Mouse (Mus musculus): ENCODE measurements at regions not wholly inside any gene's neighbourhood (a gene's known extent, or its start where the extent isn't known, plus 50 kb on each side); places are given as distances from the start of the nearest gene placed in this dataset.

GRCm38 (mm10) chr5:49665196-49665595 lies 140.5 kb upstream of the Kcnip4 start:
- no peaks in the 10 kb centered on the region for H3K9me3 ChIP-seq (ENCODE audit: control insufficient read depth, low read length)
- no peak overlapping the region for H3K27ac ChIP-seq (ENCODE audit: low read depth, low read length)
- H3K4me2 ChIP-seq (replicated peaks; ENCODE audit: low read depth, low read length), result no peak overlapping the region
- no peak overlapping the region for H3K4me3 ChIP-seq (ENCODE audit: low read length)
- H3K27me3 ChIP-seq (ENCODE audit: control insufficient read depth, insufficient read depth, low read length), result no peaks in the 10 kb centered on the region
- no peak overlapping the region for H3K9ac ChIP-seq (ENCODE audit: low read depth, low read length)
- H3K36me3 ChIP-seq (ENCODE audit: control insufficient read depth, insufficient read depth, low read length), result no peaks in the 10 kb centered on the region
- H3K4me1 ChIP-seq (ENCODE audit: control insufficient read depth, insufficient read depth, low read length), result no peaks in the 10 kb centered on the region
- ATAC-seq (ENCODE audit: low FRiP score, low TSS enrichment), result no peak

- H3K4me2 ChIP-seq (replicated peaks; ENCODE audit: low read depth, low read length), result no peak overlapping the region
- H3K36me3 ChIP-seq (ENCODE audit: control insufficient read depth, insufficient read depth, low read length), result no peaks in the 10 kb centered on the region
- no peaks in the 10 kb centered on the region for H3K4me1 ChIP-seq (ENCODE audit: control insufficient read depth, insufficient read depth, low read length)
- H3K27me3 ChIP-seq (ENCODE audit: control insufficient read depth, insufficient read depth, low read length), result no peaks in the 10 kb centered on the region
- no peak overlapping the region for H3K27ac ChIP-seq (ENCODE audit: low read depth, low read length)
- no peak for ATAC-seq (ENCODE audit: low FRiP score, low TSS enrichment)
- H3K9me3 ChIP-seq (ENCODE audit: control insufficient read depth, low read length), result no peaks in the 10 kb centered on the region
- WGBS, result 92% methylated on average over 1 of the region's 1 CpGs
- H3K4me3 ChIP-seq (ENCODE audit: low read length), result no peak overlapping the region
- H3K9ac ChIP-seq (ENCODE audit: low read depth, low read length), result no peak overlapping the region
Measured at GRCm38 (mm10) chr5:49663928-49664327, 139.2 kb upstream of the Kcnip4 start.

DNA sequence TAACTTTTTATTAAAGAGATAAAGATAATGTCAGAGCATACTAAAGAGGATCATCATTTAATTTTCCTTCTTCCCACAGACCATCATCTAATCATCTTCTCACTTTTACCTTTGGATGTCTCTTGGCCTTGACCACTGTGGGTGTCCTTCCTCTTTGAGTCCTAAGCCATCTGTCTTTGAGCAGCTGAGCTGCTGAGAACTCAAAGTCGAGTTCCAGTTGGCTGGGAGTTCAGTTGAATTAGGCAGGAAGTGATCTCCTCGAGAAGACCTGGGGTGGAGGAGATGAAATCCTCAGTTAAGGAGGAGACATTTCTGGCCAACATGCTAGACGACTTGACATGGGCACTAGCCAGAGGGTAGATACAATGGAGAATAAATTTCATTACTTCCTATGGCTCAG lies 137.4 kb upstream of the Kcnip4 start:
- ATAC-seq (ENCODE audit: low FRiP score, low TSS enrichment), result no peak
- Histone ChIP-seq H3K36me3 (ENCODE audit: control insufficient read depth, insufficient read depth, low read length) (no peaks in the 10 kb centered on the region), H3K4me1 (ENCODE audit: control insufficient read depth, insufficient read depth, low read length) (no peaks in the 10 kb centered on the region), H3K9ac (ENCODE audit: low read depth, low read length) (no peak overlapping the region), H3K4me3 (ENCODE audit: low read length) (no peak overlapping the region), H3K9me3 (ENCODE audit: control insufficient read depth, low read length) (no peaks in the 10 kb centered on the region), H3K4me2 (replicated peaks; ENCODE audit: low read depth, low read length) (no peak overlapping the region), H3K27me3 (ENCODE audit: control insufficient read depth, insufficient read depth, low read length) (no peaks in the 10 kb centered on the region), H3K27ac (ENCODE audit: low read depth, low read length) (no peak overlapping the region)
- WGBS, result 68% methylated on average over 3 of the region's 3 CpGs

DNA sequence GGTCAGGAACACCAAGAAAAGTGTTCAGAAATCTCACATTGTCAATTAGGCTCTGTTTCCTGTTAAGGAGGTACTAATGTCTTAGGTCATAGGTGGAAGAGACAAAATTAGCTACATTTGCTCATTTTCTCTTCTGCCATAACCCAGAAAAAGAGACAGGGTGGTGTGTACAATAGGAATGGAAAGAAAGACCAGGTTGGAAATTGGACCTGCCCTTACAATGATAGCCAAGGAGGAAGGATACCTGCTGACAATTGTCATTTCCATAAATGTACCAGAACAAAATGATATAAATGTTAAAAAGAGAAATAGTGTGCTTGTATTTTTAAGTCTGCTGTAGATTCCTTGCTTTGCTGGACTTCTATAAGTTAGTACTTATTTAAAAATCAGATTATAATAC lies 135.9 kb upstream of the Kcnip4 start:
- Histone ChIP-seq H3K27ac (ENCODE audit: low read depth, low read length) (no peak overlapping the region), H3K9me3 (ENCODE audit: control insufficient read depth, low read length) (no peaks in the 10 kb centered on the region), H3K27me3 (ENCODE audit: control insufficient read depth, insufficient read depth, low read length) (no peaks in the 10 kb centered on the region), H3K36me3 (ENCODE audit: control insufficient read depth, insufficient read depth, low read length) (no peaks in the 10 kb centered on the region), H3K9ac (ENCODE audit: low read depth, low read length) (no peak overlapping the region), H3K4me2 (replicated peaks; ENCODE audit: low read depth, low read length) (no peak overlapping the region), H3K4me1 (ENCODE audit: control insufficient read depth, insufficient read depth, low read length) (no peaks in the 10 kb centered on the region), H3K4me3 (ENCODE audit: low read length) (no peak overlapping the region)
- ATAC-seq (ENCODE audit: low FRiP score, low TSS enrichment), result no peak

- Histone ChIP-seq H3K9me3 (ENCODE audit: control insufficient read depth, low read length) (no peaks in the 10 kb centered on the region), H3K27me3 (ENCODE audit: control insufficient read depth, insufficient read depth, low read length) (no peaks in the 10 kb centered on the region), H3K36me3 (ENCODE audit: control insufficient read depth, insufficient read depth, low read length) (no peaks in the 10 kb centered on the region), H3K27ac (ENCODE audit: low read depth, low read length) (no peak overlapping the region), H3K4me1 (ENCODE audit: control insufficient read depth, insufficient read depth, low read length) (no peaks in the 10 kb centered on the region), H3K9ac (ENCODE audit: low read depth, low read length) (no peak overlapping the region), H3K4me2 (replicated peaks; ENCODE audit: low read depth, low read length) (no peak overlapping the region), H3K4me3 (ENCODE audit: low read length) (no peak overlapping the region)
- no peak for ATAC-seq (ENCODE audit: low FRiP score, low TSS enrichment)
- WGBS, result 91% methylated on average over 5 of the region's 5 CpGs
Measured at GRCm38 (mm10) chr5:49650953-49651352, 126.2 kb upstream of the Kcnip4 start.

GRCm38 (mm10) chr5:49645781-49646180 lies 121.1 kb upstream of the Kcnip4 start:
- H3K9ac ChIP-seq (ENCODE audit: low read depth, low read length), result no peak overlapping the region
- H3K4me1 ChIP-seq (ENCODE audit: control insufficient read depth, insufficient read depth, low read length), result no peaks in the 10 kb centered on the region
- H3K27ac ChIP-seq (ENCODE audit: low read depth, low read length), result no peak overlapping the region
- WGBS, result 91% methylated on average over 1 of the region's 1 CpGs
- no peak overlapping the region for H3K4me3 ChIP-seq (ENCODE audit: low read length)
- no peaks in the 10 kb centered on the region for H3K27me3 ChIP-seq (ENCODE audit: control insufficient read depth, insufficient read depth, low read length)
- ATAC-seq (ENCODE audit: low FRiP score, low TSS enrichment), result no peak
- no peak overlapping the region for H3K4me2 ChIP-seq (replicated peaks; ENCODE audit: low read depth, low read length)
- no peaks in the 10 kb centered on the region for H3K36me3 ChIP-seq (ENCODE audit: control insufficient read depth, insufficient read depth, low read length)
- no peaks in the 10 kb centered on the region for H3K9me3 ChIP-seq (ENCODE audit: control insufficient read depth, low read length)

DNA sequence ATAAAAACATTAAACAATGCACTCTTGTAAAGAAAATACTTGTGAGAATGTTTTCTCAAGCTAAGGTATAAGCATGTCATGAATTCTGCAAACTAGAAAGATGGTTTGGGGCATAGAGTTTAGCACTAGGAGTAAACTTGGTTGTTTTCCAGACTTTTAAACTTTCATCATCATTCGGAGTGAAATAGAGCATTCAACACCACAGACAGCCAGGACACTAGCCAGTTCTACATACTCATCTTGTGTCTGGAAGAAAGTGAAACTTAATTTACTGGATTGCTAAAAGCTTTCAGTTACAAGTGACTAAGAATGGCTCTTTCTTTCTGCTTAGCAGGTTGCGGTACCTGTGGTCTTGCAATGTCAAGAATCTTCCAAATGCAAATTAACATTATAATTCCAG lies 119.9 kb upstream of the Kcnip4 start:
- ATAC-seq (ENCODE audit: low FRiP score, low TSS enrichment), result no peak
- H3K27ac ChIP-seq (ENCODE audit: low read depth, low read length), result no peak overlapping the region
- no peaks in the 10 kb centered on the region for H3K27me3 ChIP-seq (ENCODE audit: control insufficient read depth, insufficient read depth, low read length)
- H3K9ac ChIP-seq (ENCODE audit: low read depth, low read length), result no peak overlapping the region
- H3K4me1 ChIP-seq (ENCODE audit: control insufficient read depth, insufficient read depth, low read length), result no peaks in the 10 kb centered on the region
- no peaks in the 10 kb centered on the region for H3K9me3 ChIP-seq (ENCODE audit: control insufficient read depth, low read length)
- 84% methylated on average over 2 of the region's 2 CpGs for WGBS
- no peak overlapping the region for H3K4me3 ChIP-seq (ENCODE audit: low read length)
- H3K36me3 ChIP-seq (ENCODE audit: control insufficient read depth, insufficient read depth, low read length), result no peaks in the 10 kb centered on the region
- H3K4me2 ChIP-seq (replicated peaks; ENCODE audit: low read depth, low read length), result no peak overlapping the region

DNA sequence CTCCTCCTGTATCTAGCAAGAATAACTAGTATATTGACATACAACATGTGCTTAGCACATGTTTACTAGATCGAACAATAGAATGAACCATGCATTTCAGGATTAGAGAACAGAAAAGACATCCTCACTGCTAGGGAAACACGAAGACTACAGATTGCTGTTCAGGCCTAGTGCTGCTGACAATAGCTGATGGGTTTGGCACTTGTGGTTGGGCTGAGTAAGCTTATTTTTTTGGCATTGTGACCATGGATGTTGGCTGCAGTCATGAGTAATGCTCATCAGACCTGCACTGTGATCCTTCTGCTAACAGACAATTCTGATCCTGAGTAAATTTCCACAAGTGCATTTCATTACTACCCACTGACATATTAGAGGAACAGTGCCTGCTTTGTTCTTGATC lies 117.7 kb upstream of the Kcnip4 start:
- no peak overlapping the region for H3K4me2 ChIP-seq (replicated peaks; ENCODE audit: low read depth, low read length)
- 79% methylated on average over 2 of the region's 2 CpGs for WGBS
- no peak overlapping the region for H3K4me3 ChIP-seq (ENCODE audit: low read length)
- no peaks in the 10 kb centered on the region for H3K4me1 ChIP-seq (ENCODE audit: control insufficient read depth, insufficient read depth, low read length)
- H3K27ac ChIP-seq (ENCODE audit: low read depth, low read length), result no peak overlapping the region
- ATAC-seq (ENCODE audit: low FRiP score, low TSS enrichment), result no peak
- H3K9me3 ChIP-seq (ENCODE audit: control insufficient read depth, low read length), result no peaks in the 10 kb centered on the region
- no peaks in the 10 kb centered on the region for H3K27me3 ChIP-seq (ENCODE audit: control insufficient read depth, insufficient read depth, low read length)
- no peaks in the 10 kb centered on the region for H3K36me3 ChIP-seq (ENCODE audit: control insufficient read depth, insufficient read depth, low read length)
- H3K9ac ChIP-seq (ENCODE audit: low read depth, low read length), result no peak overlapping the region

- H3K4me2 ChIP-seq (replicated peaks; ENCODE audit: low read depth, low read length), result no peak overlapping the region
- no peak overlapping the region for H3K4me3 ChIP-seq (ENCODE audit: low read length)
- 83% methylated on average over 12 of the region's 12 CpGs for WGBS
- ATAC-seq (ENCODE audit: low FRiP score, low TSS enrichment), result no peak
- no peaks in the 10 kb centered on the region for H3K36me3 ChIP-seq (ENCODE audit: control insufficient read depth, insufficient read depth, low read length)
- H3K27me3 ChIP-seq (ENCODE audit: control insufficient read depth, insufficient read depth, low read length), result no peaks in the 10 kb centered on the region
- H3K27ac ChIP-seq (ENCODE audit: low read depth, low read length), result no peak overlapping the region
- no peak overlapping the region for H3K9ac ChIP-seq (ENCODE audit: low read depth, low read length)
- H3K4me1 ChIP-seq (ENCODE audit: control insufficient read depth, insufficient read depth, low read length), result no peaks in the 10 kb centered on the region
- H3K9me3 ChIP-seq (ENCODE audit: control insufficient read depth, low read length), result no peaks in the 10 kb centered on the region
Measured at GRCm38 (mm10) chr5:49641206-49641830, 116.6 kb upstream of the Kcnip4 start.

Data from kidney, embryonic 14.5 days (tissue).